Mouse (Mus musculus) lung, adult 2 months (tissue): ENCODE measurements around the gene Mrvi1. TPM values are rescaled to one million over a fixed set of nuclear protein-coding genes. Genes with fewer than 3 reads are reported as not detected.

ENCODE experiments used
- DNase-seq: peaks from one replicate; pipeline ENCODE4 v3.0.0; 2022
- H3K4me1 ChIP-seq: fragments of 200-500 bp; 2 replicates; pipeline ENCODE4 v1.6.1; 2011; ENCODE audit warnings: low read length; ENCODE audit not compliant: control insufficient read depth, insufficient read depth
- H3K4me3 ChIP-seq: fragments of 200-500 bp; replicated peaks from 2 replicates; pipeline ENCODE3; 2011; ENCODE audit warnings: low read depth, mild to moderate bottlenecking, control low read depth, low read length; ENCODE audit errors: extremely low read depth
- CTCF ChIP-seq: fragments of 200-500 bp; IDR thresholded peaks from 2 replicates; pipeline ENCODE4 v1.5.1; 2011; ENCODE audit warnings: mild to moderate bottlenecking, low read length, control low read depth; ENCODE audit not compliant: insufficient read depth
- POLR2A ChIP-seq: fragments of 200-500 bp; IDR thresholded peaks from 2 replicates; pipeline ENCODE4 v1.6.1; 2011; ENCODE audit warnings: low read depth, mild to moderate bottlenecking, control low read depth, low read length, borderline replicate concordance; ENCODE audit errors: extremely low read depth
- WGBS: fragments of 180-500 bp; shearing (Covaris S2); methylation state at CpG from one replicate; pipeline ENCODE4 v1.1.7; 2018; 5-methylcytosine and 5-hydroxymethylcytosine counted together
- polyA plus RNA-seq: library from polyadenylated mRNA; depleted of rRNA; stranded (reverse); fragments of >200 nt; gene quantifications from 2 replicates; pipeline ENCODE4 v1.2.3, GENCODE M21; 2012; rRNA removed

Gene Mrvi1
- polyA plus RNA-seq, result 7.0 and 10.8 TPM in 2 replicates

GRCm38 (mm10) chr7:110982053-110982705 lies at the start of gene Mrvi1:
TSS of gene Mrvi1 (minus strand) at chr7:110982461.
- peaks cover 11% of the 10 kb centered on the region for H3K4me1 ChIP-seq
- H3K4me3 ChIP-seq, result no peak within 1 kb of the TSS
- no peak for TF ChIP-seq CTCF
- no peak for TF ChIP-seq POLR2A
- DNase-seq, result peak; percentile 27
- WGBS, result 28% methylated on average over 7 of the region's 7 CpGs

- no peak for TF ChIP-seq POLR2A
- TF ChIP-seq CTCF, result no peak
- peak overlapping the region; percentile 99 for H3K4me3 ChIP-seq
- H3K4me1 ChIP-seq, result peaks cover under 1% of the 10 kb centered on the region; the same call in 1 of the 2 replicates
- DNase-seq, result no peak
- under 1% methylated on average over 29 of the region's 29 CpGs for WGBS
Observed at GRCm38 (mm10) chr7:111029046-111029553, 46.8 kb upstream of the Mrvi1 start.

GRCm38 (mm10) chr7:111028281-111029045 lies 46.2 kb upstream of the Mrvi1 start, which contains the start of gene Ctr9:
TSS of gene Ctr9 (plus strand) at chr7:111028951.
- TF ChIP-seq POLR2A (peak; percentile 90), CTCF (no peak)
- Histone ChIP-seq H3K4me3 (peak within 1 kb of the TSS; percentile 99), H3K4me1 (peaks cover 2% of the 10 kb centered on the region; the same call in 1 of the 2 replicates)
- 4% methylated on average over 45 of the region's 45 CpGs for WGBS
- DNase-seq, result peak; percentile 96

GRCm38 (mm10) chr7:111024912-111025311 lies 42.7 kb upstream of the Mrvi1 start:
- TF ChIP-seq POLR2A, result no peak
- no peak for TF ChIP-seq CTCF
- WGBS, result 49% methylated on average over 4 of the region's 4 CpGs
- peaks cover 2% of the 10 kb centered on the region; the same call in 1 of the 2 replicates for H3K4me1 ChIP-seq
- DNase-seq, result no peak
- no peak overlapping the region for H3K4me3 ChIP-seq

GRCm38 (mm10) chr7:111024068-111024594 lies 41.9 kb upstream of the Mrvi1 start:
- Histone ChIP-seq H3K4me1 (0 out of 2 replicates have a peak, but pooled peaks cover 2% of the 10 kb centered on the region), H3K4me3 (no peak overlapping the region)
- no peak for TF ChIP-seq POLR2A
- no peak for TF ChIP-seq CTCF
- peak; percentile 31 for DNase-seq
- WGBS, result 44% methylated on average over 8 of the region's 8 CpGs

GRCm38 (mm10) chr7:111020814-111021213 lies 38.6 kb upstream of the Mrvi1 start:
- TF ChIP-seq POLR2A (no peak), CTCF (no peak)
- WGBS, result 48% methylated on average over 4 of the region's 4 CpGs
- DNase-seq, result no peak

GRCm38 (mm10) chr7:111016921-111017320 lies 34.7 kb upstream of the Mrvi1 start:
- Histone ChIP-seq H3K4me1 (no peaks in the 10 kb centered on the region), H3K4me3 (no peak overlapping the region)
- DNase-seq, result no peak
- WGBS, result 61% methylated on average over 3 of the region's 3 CpGs
- TF ChIP-seq POLR2A, result no peak
- no peak for TF ChIP-seq CTCF

More at GRCm38 (mm10) chr7:111020814-111021213, 38.6 kb upstream of the Mrvi1 start:
- no peak overlapping the region for H3K4me3 ChIP-seq
- 0 out of 2 replicates have a peak, but pooled peaks cover 2% of the 10 kb centered on the region for H3K4me1 ChIP-seq

GRCm38 (mm10) chr7:111015731-111016130 lies 33.5 kb upstream of the Mrvi1 start:
- TF ChIP-seq POLR2A (no peak), CTCF (no peak)
- WGBS, result 81% methylated on average over 5 of the region's 5 CpGs

GRCm38 (mm10) chr7:111014893-111015292 lies 32.6 kb upstream of the Mrvi1 start:
- peak; percentile 83 for DNase-seq
- H3K4me1 ChIP-seq, result no peaks in the 10 kb centered on the region
- no peak overlapping the region for H3K4me3 ChIP-seq
- WGBS, result 12% methylated on average over 5 of the region's 5 CpGs
- no peak for TF ChIP-seq POLR2A
- peak; percentile 92 for TF ChIP-seq CTCF

More at GRCm38 (mm10) chr7:111015731-111016130, 33.5 kb upstream of the Mrvi1 start:
- H3K4me3 ChIP-seq, result no peak overlapping the region
- H3K4me1 ChIP-seq, result no peaks in the 10 kb centered on the region
- no peak for DNase-seq
